Mouse (Mus musculus) stomach, postnatal 0 days (tissue): ENCODE results near the gene Art2b.

ENCODE experiments used
- CTCF ChIP-seq: IDR thresholded peaks from 2 replicates; pipeline ENCODE4 v1.5.1; 2016; ENCODE audit warnings: antibody characterized with exemption, low read depth, mild to moderate bottlenecking, moderate library complexity
- EP300 ChIP-seq: optimal IDR thresholded peaks from 2 replicates; pipeline ENCODE3; 2016; ENCODE audit warnings: antibody characterized with exemption

- no peak for TF ChIP-seq EP300
- TF ChIP-seq CTCF: no peak
These were observed 50.3 kb downstream of the Art2b start for GRCm38 (mm10) chr7:101535102-101535501.
